Mouse (Mus musculus): ENCODE results near the gene Ncs1.

DNA sequence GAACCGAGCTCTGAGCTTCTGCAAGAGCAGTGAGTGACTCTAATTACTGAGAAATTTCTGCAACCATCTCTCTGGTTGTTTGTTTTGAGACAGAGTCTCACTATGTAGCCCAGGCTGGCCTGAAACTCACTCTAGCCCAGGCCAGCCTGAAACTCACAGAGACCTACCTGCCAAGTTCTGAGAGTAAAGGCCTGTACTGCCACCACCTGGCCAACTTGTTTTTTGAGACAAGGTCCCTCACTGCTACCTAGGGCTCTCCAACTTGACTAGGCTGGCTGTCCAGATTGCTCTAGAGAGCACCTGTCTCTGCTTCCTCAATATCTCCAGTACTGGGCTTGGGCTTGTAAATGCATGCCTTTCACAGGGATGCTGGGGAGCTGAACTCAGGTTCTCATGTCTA is 25.4 kb downstream of the Ncs1 start:
- no peak for TF ChIP-seq POLR2A (IDR thresholded peaks at IDR 0.05; ENCODE audit: control insufficient read depth, extremely low read depth, insufficient read depth, low read length, poor library complexity)
- no peak for TF ChIP-seq CTCF (IDR thresholded peaks at IDR 0.05; ENCODE audit: borderline replicate concordance, control insufficient read depth, extremely low read depth, insufficient read depth, low read length, poor library complexity)

All from thymus, adult 2 months (tissue).